Mouse (Mus musculus): ENCODE data around the gene Akna. TPM values are rescaled to one million over a fixed set of nuclear protein-coding genes. Genes with fewer than 3 reads are reported as not detected.

Gene Akna
- polyA plus RNA-seq, 1 experiment from 2014 or later = 5.4 TPM

DNA sequence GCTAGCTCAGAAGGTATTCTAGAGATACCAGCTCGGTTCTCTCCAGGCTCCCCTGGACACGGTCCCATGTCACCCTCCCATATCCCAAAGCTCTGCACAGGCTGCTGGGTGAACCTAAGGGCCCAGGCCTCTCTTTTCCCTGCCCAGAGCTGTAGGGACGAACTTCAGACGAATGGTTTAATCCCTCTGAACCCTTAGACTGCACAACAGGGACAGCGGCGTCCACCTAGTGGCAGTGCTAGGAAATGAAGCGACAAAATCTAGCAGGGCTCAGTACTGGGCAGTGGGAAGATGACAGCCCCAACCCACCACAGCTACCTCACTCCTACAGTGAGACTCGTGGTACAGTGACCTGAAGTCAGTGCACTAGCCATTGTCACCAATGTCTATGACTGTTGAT, 5.5 kb upstream of the Akna start:
- Histone ChIP-seq H3K4me2 (peak overlapping the region; percentile 98), H3K27me3 (replicated peaks) (peaks cover 12% of the 10 kb centered on the region; the same call in 1 of the 2 replicates), H3K4me3 (no peak overlapping the region), H3K27ac (no peak overlapping the region), H3K36me3 (no peaks in the 10 kb centered on the region), H3K4me1 (peaks cover 73% of the 10 kb centered on the region), H3K9ac (no peak overlapping the region), H3K9me3 (replicated peaks) (no peaks in the 10 kb centered on the region)
- 12% methylated on average over 8 of the region's 8 CpGs for WGBS (ENCODE audit: insufficient replicate concordance)
- peak; percentile 30 for ATAC-seq

DNA sequence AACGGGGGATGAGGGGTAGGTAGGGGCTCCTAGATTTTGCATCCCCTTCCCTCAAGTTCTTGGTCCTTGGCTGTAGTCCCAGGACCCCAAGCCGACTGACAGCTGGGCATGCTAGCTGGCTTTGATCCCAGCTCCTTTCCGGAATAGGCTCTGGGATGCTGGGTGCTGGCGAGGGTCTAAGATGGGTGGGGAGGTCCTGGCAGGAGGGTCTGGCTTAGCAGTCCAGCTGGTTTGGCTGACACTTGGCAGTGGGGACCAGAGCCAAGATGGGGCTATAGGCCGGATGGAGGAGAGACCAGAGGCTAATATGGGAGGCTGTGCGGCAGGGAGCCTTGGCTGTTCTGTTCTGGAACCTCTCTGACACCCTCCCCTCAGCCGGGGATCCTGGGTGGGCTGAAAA, 5.1 kb upstream of the Akna start:
- 66% methylated on average over 7 of the region's 7 CpGs for WGBS (ENCODE audit: insufficient replicate concordance)
- H3K4me1 ChIP-seq = peaks cover 77% of the 10 kb centered on the region
- peak overlapping the region; percentile 98 for H3K4me2 ChIP-seq

DNA sequence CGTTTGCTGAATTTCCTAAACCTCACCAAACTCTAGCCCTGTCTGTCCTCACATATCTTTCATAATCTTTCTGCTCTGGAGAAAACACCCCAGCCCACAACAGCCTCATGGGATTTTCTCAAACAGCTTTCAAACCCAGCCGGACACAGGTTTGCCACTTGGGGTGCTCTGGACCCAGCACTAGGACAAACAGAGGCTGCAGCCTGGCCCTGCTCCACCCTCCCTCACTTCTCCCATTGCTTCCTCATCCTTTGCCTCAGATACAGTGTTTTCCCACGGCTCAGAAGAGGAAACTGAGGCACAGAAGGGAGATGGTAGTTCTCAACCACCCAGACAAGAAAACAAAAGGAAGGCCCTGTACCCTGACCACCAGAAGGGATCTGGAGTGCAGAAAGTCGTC, 2.5 kb upstream of the Akna start:
- H3K9ac ChIP-seq = no peak overlapping the region
- no peak for ATAC-seq
- no peak overlapping the region for H3K4me3 ChIP-seq
- H3K36me3 ChIP-seq = no peaks in the 10 kb centered on the region
- WGBS (ENCODE audit: insufficient replicate concordance) = 47% methylated on average over 4 of the region's 4 CpGs
- H3K9me3 ChIP-seq (replicated peaks) = no peaks in the 10 kb centered on the region
- no peak overlapping the region for H3K27ac ChIP-seq
- H3K4me2 ChIP-seq = no peak overlapping the region
- H3K27me3 ChIP-seq (replicated peaks) = peaks cover 12% of the 10 kb centered on the region; the same call in 1 of the 2 replicates
- peaks cover 97% of the 10 kb centered on the region for H3K4me1 ChIP-seq

More for the DNA sequence above, 5.1 kb upstream of the Akna start:
- no peak for ATAC-seq
- no peaks in the 10 kb centered on the region for H3K36me3 ChIP-seq
- H3K9ac ChIP-seq = no peak overlapping the region
- no peaks in the 10 kb centered on the region for H3K9me3 ChIP-seq (replicated peaks)
- H3K4me3 ChIP-seq = no peak overlapping the region
- H3K27me3 ChIP-seq (replicated peaks) = peaks cover 12% of the 10 kb centered on the region; the same call in 1 of the 2 replicates
- H3K27ac ChIP-seq = no peak overlapping the region

DNA sequence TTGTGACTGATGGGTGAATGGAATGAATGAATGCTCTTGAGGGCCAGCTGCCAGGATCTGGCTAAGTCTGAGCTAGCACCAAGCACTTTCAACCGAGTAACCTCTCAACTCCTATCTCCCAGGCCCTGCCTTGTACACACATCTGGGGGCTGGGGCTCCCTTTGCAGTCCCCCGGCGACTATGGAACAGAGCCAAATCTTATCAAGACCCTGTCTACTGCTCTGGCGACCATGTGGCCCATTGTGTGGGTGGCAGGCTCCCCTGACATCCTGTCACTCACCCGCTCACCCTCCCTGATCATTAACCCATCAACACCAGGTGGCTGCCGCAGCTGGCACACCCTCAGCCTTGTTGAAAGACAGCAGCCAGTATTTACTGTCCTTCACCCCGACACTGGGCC, 1.9 kb upstream of the Akna start:
- peaks cover 96% of the 10 kb centered on the region for H3K4me1 ChIP-seq

DNA sequence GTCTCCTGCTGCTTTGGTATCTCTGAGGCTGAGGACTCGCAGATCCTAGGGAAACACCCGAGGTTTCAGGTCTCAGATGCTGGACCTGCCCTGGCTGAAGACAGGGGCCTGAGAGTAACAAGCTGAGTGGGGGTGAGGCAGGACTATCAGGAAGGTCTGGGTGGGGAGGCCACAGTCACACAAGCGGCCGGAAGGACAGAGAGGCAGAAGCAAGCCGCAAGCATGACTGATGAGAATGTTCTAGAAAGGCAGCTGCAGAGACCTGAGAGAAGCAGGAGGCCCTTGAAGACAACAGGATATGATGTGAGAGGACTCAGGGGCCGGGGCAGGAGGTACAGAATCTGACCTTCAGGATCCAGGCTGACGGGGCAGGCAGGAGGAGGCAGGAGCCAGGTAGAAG, 1.1 kb upstream of the Akna start:
- 33% methylated on average over 7 of the region's 7 CpGs for WGBS (ENCODE audit: insufficient replicate concordance)
- Histone ChIP-seq H3K27me3 (replicated peaks) (peaks cover 8% of the 10 kb centered on the region; the same call in 1 of the 2 replicates), H3K9ac (0 out of 2 replicates have a peak overlapping the region, but pooled peaks have one; percentile 22), H3K4me3 (no peak overlapping the region), H3K36me3 (no peaks in the 10 kb centered on the region), H3K9me3 (replicated peaks) (no peaks in the 10 kb centered on the region), H3K4me1 (peaks cover 96% of the 10 kb centered on the region), H3K27ac (peak overlapping the region; percentile 42), H3K4me2 (peak overlapping the region; percentile 51)
- ATAC-seq = no peak

More for the DNA sequence above, 1.9 kb upstream of the Akna start:
- Histone ChIP-seq H3K9me3 (replicated peaks) (no peaks in the 10 kb centered on the region), H3K9ac (peak overlapping the region; percentile 22; the same call in 1 of the 2 replicates), H3K4me2 (0 out of 2 replicates have a peak overlapping the region, but pooled peaks have one; percentile 3), H3K4me3 (no peak overlapping the region), H3K27ac (peak overlapping the region; percentile 42; the same call in 1 of the 2 replicates), H3K27me3 (replicated peaks) (peaks cover 12% of the 10 kb centered on the region; the same call in 1 of the 2 replicates), H3K36me3 (no peaks in the 10 kb centered on the region)
- WGBS (ENCODE audit: insufficient replicate concordance) = 22% methylated on average over 7 of the region's 7 CpGs
- ATAC-seq = 0 out of 2 replicates have a peak, but pooled peaks have one; percentile 15

DNA sequence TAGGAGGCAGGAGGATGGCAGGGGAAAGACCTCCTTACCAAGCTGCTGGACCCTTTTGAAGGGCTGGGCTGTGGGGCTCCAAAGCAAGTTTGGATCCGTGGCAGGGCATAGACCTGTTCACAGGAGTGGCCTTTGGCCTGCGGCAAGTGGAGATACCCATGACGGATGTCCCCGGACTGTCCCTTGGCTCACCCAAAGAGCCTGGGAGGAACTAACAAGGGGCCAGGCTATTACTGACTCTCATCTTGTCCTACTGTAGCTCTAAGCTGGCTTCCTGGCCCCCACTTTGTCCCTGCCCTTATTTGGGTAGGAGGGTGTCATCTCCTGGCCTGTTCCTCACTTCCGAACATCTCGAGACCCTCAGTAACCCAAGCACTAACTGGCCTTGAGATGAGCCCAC, 596 bp downstream of the Akna start:
- Histone ChIP-seq H3K9ac (peak overlapping the region; percentile 42), H3K27me3 (replicated peaks) (no peaks in the 10 kb centered on the region), H3K4me2 (peak overlapping the region; percentile 51), H3K36me3 (peaks cover 5% of the 10 kb centered on the region; the same call in 1 of the 2 replicates), H3K27ac (peak overlapping the region; percentile 43), H3K4me1 (peaks cover 92% of the 10 kb centered on the region), H3K9me3 (replicated peaks) (no peaks in the 10 kb centered on the region), H3K4me3 (peak overlapping the region; percentile 38)
- WGBS (ENCODE audit: insufficient replicate concordance) = 49% methylated on average over 6 of the region's 6 CpGs
- no peak for ATAC-seq

DNA sequence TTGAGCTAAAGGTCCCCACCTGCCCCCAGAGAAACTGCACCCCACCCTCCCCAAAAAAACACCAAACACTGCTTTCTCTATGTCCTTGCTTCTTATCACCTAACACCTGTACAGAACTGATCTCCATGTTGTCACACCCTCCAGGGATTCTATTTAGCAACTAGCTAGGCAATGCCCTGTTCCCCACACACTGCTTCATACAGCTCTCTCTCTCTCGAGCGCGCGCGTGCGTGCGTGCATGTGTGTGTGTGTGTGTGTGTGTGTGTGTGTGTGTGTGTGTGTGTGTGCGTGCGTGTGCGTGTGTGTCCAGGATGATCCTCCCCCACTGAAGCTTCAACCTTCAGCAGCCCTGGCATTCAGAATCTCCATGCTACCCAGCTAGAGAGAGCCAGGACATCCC, 1.1 kb downstream of the Akna start:
- H3K36me3 ChIP-seq = peaks cover 10% of the 10 kb centered on the region; the same call in 1 of the 2 replicates
- peak overlapping the region; percentile 42; the same call in 1 of the 2 replicates for H3K9ac ChIP-seq
- H3K4me3 ChIP-seq = peak overlapping the region; percentile 38
- H3K27me3 ChIP-seq (replicated peaks) = no peaks in the 10 kb centered on the region
- ATAC-seq = peak; percentile 62
- no peaks in the 10 kb centered on the region for H3K9me3 ChIP-seq (replicated peaks)
- WGBS (ENCODE audit: insufficient replicate concordance) = 61% methylated on average over 10 of the region's 10 CpGs
- H3K4me1 ChIP-seq = peaks cover 87% of the 10 kb centered on the region
- peak overlapping the region; percentile 51 for H3K4me2 ChIP-seq
- peak overlapping the region; percentile 43; the same call in 1 of the 2 replicates for H3K27ac ChIP-seq

DNA sequence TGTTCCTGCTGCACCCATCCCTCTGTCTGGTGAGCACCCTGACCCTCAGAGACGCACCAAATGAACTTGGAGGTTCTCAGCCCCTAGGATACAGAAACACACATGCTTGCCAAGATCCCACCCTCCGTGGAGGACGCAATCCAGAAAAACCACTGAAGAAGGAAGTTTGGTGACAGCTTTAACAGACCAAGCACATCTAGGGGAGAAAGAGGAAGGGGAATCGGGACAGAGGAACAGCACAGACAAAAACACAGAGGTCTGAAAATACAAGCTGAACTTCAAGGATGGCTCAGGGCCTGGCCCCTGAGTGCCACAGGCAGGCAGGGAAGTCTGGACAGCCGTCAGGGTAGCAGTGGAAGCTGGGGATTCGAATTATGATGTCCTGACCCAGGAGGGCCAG, 1.5 kb downstream of the Akna start:
- Histone ChIP-seq H3K9ac (no peak overlapping the region), H3K36me3 (peaks cover 10% of the 10 kb centered on the region; the same call in 1 of the 2 replicates), H3K4me2 (peak overlapping the region; percentile 51), H3K4me3 (no peak overlapping the region), H3K27ac (peak overlapping the region; percentile 61), H3K27me3 (replicated peaks) (no peaks in the 10 kb centered on the region), H3K9me3 (replicated peaks) (no peaks in the 10 kb centered on the region), H3K4me1 (peaks cover 83% of the 10 kb centered on the region)
- 33% methylated on average over 6 of the region's 6 CpGs for WGBS (ENCODE audit: insufficient replicate concordance)
- no peak for ATAC-seq

DNA sequence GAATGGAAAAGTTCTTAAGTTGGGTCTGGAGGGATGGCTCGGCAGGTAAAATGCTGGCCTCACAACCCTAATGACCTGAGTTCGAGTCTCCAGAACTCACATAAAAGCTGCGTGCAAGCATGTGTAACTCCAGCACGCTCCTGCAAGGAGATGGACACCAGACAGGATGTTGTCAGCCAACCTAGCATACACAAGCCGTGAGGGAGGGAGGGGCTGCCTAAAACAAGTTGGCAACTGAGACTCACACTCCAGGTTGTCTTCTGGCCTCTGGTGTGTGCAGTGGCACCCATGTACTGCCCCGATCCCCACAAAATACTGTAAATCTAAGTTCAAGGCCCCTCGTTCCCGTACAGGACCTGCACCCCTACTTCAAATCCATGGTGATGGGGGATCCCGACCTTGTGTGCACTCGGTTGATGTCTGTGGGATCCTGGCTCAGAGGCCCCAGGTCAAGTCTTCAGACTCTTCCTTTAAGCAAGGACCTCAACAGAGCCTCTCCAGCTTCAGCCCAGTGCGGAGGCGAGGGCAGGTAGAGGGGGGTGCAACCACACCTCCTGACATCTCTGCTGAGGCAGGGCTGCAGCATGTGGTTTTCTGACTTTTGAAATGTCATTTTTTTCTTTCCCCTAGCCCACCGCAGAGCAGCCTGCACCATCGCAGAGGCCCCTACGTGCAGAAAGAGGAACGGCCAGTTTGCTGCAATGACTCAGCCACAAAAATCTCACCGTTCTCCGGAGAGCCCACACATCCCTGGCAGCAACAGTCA, 2.4 kb downstream of the Akna start:
- no peak for ATAC-seq
- Histone ChIP-seq H3K27ac (peak overlapping the region; percentile 61; the same call in 1 of the 2 replicates), H3K4me2 (peak overlapping the region; percentile 51), H3K9ac (no peak overlapping the region), H3K27me3 (replicated peaks) (no peaks in the 10 kb centered on the region), H3K36me3 (peaks cover 10% of the 10 kb centered on the region; the same call in 1 of the 2 replicates), H3K4me3 (no peak overlapping the region), H3K4me1 (peaks cover 74% of the 10 kb centered on the region), H3K9me3 (replicated peaks) (no peaks in the 10 kb centered on the region)
- whole genome bisulfite sequencing (ENCODE audit: insufficient replicate concordance) = 47% methylated on average over 18 of the region's 18 CpGs

DNA sequence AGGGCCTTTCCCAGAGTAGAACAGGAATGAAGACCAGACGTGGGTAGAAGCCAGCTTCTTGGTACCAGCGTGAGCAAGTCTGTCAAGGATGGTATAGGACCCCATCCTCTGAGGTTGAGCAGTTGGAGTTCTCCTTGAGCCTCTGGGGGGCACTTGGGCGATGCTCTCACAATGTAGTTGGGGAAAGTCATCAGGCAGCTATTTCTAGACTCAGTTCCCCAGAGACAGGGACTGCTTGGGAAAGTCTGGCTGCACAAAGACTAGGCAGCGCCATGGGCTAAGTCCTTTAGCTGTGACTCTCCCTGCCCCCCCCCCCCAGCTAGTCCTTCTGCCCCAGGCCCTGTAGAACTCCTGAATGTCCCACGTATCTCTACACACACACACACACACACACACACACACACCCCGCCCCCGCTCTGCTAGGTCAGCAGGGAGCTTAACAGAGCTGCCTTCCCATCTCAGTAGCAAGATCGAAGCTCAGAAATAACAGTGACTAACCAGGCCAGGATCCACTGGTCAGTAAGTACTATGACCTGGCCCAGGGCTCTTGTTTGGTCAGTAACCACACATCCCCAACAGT, 3.4 kb downstream of the Akna start:
- Histone ChIP-seq H3K9ac (no peak overlapping the region; the same call in 1 of the 2 replicates), H3K27me3 (replicated peaks) (no peaks in the 10 kb centered on the region), H3K4me3 (0 out of 2 replicates have a peak overlapping the region, but pooled peaks have one; percentile 4), H3K4me1 (peaks cover 64% of the 10 kb centered on the region), H3K36me3 (peaks cover 17% of the 10 kb centered on the region), H3K9me3 (replicated peaks) (no peaks in the 10 kb centered on the region), H3K27ac (peak overlapping the region; percentile 59), H3K4me2 (peak overlapping the region; percentile 31)
- ATAC-seq = no peak
- WGBS (ENCODE audit: insufficient replicate concordance) = 53% methylated on average over 8 of the region's 8 CpGs

DNA sequence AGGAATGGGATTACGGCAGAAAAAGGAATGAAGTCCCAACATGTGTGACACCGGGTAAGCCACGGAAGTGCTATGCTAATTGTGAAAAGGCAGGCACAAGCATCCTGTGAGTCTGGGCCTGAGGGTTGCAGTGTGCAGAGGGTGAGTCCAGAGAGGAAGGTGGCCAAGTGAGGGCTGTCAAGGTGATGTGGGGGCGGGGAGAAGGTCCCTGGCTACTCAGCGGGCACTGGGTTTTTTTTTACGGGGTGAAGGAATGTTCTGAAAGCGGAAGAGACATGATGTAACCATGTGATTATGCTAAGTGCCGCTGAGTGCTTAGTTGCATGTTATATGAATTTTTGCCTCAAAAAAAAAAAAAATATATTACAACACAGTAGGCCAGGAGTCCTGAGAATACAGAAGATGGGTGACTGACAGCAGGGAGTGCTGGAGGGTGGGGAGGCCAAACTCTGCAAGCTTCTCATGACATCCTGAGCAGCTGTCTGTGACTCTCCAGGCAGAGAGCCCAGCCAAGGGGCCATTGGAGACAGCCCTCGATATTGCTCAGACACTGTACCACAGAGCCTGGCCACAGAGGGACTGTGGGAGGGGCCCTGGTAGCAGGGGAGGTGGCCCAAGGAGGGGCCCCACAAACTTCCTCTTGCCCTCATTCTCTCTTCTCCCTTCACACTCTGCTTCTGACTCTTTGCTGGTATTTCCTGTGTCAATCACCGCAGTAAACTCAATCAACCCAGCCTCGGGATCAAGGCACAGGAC, 4.1 kb downstream of the Akna start:
- ATAC-seq = peak; percentile 42; the same call in 1 of the 2 replicates
- peak overlapping the region; percentile 59 for H3K27ac ChIP-seq

More for the DNA sequence above, 4.1 kb downstream of the Akna start:
- no peak overlapping the region; the same call in 1 of the 2 replicates for H3K9ac ChIP-seq
- peak overlapping the region; percentile 31 for H3K4me2 ChIP-seq
- H3K4me3 ChIP-seq = 0 out of 2 replicates have a peak overlapping the region, but pooled peaks have one; percentile 4
- H3K36me3 ChIP-seq = peaks cover 25% of the 10 kb centered on the region
- WGBS (ENCODE audit: insufficient replicate concordance) = 45% methylated on average over 11 of the region's 11 CpGs
- peaks cover 57% of the 10 kb centered on the region for H3K4me1 ChIP-seq
- H3K27me3 ChIP-seq (replicated peaks) = no peaks in the 10 kb centered on the region
- no peaks in the 10 kb centered on the region for H3K9me3 ChIP-seq (replicated peaks)

All from liver, embryonic 12.5 days (tissue).